Mouse (Mus musculus): ENCODE measurements around the gene Rps15. TPM values are rescaled to one million over a fixed set of nuclear protein-coding genes. Genes with fewer than 3 reads are reported as not detected.
A peak's percentile ranks its signal among the peaks of the same experiment; 100 is the strongest.

The Rps15 gene
- polyA plus RNA-seq, 1 experiment from 2014 or later, result 939 TPM

DNA sequence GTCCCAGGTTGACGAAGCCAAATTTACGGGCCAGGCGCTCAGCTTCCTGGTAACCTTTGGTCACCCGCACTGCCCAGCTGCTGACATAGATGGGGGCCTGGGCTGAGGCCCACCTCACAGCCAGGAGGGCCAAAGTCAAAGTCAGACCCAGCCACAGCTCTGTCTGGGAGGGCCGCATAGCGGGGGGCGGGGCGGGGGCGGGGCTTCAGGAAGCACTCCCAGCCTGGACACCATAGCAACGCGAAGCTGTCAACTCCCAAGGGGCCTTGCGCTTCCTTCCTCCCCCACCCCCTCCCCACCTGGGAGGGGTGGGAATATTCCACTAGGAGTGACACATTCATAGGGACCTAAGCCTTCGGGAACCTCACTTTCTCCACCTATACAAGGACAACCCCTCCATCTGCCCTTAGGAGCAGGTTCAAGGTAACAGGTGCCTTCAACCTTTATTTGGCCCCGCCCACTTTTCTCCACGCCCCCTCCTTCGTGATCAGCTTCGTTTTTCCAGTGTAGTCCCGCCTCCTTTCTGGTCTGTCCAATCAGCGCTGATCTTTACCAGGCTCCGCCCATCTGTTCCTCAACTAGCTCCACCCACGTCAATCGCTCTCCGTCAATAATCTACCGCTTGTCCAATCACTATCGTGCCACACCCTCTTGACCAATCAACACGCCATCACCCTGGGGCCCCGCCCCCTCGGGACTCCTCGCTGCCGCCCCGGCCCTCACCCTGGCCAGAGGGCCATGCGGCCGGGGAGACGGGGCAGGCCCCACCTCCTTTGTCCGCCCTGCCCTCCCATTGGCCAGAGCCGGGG, 37.2 kb downstream of the Rps15 start, which contains the start of the genes Pcsk4 and Reep6:
Gene Pcsk4 (minus strand): TSS at position 226 of the 809 bp plus-strand sequence.
Gene Reep6 (plus strand): TSS at position 681 of the 809 bp plus-strand sequence.
- Histone ChIP-seq H3K27me3 (ENCODE audit: control insufficient read depth, insufficient read depth, low read depth, low read length) (no peaks in the 10 kb centered on the region; the same call in 1 of the 2 replicates), H3K36me3 (ENCODE audit: control insufficient read depth, insufficient read depth, low read length) (no peaks in the 10 kb centered on the region), H3K4me3 (ENCODE audit: low read length) (peak within 1 kb of the TSS; percentile 57), H3K4me2 (ENCODE audit: low read depth, low read length) (peak within 1 kb of the TSS; percentile 96), H3K4me1 (replicated peaks; ENCODE audit: control insufficient read depth, insufficient read depth, low read length) (peaks cover 15% of the 10 kb centered on the region), H3K27ac (ENCODE audit: low read length) (peak within 1 kb of the TSS; percentile 34; the same call in 1 of the 2 replicates), H3K9me3 (ENCODE audit: control insufficient read depth, low read length) (no peaks in the 10 kb centered on the region), H3K9ac (ENCODE audit: low read length) (peak within 1 kb of the TSS; percentile 65)
- 3% methylated on average over 35 of the region's 36 CpGs for WGBS
- peak; percentile 96 for ATAC-seq (ENCODE audit: low read depth)

DNA sequence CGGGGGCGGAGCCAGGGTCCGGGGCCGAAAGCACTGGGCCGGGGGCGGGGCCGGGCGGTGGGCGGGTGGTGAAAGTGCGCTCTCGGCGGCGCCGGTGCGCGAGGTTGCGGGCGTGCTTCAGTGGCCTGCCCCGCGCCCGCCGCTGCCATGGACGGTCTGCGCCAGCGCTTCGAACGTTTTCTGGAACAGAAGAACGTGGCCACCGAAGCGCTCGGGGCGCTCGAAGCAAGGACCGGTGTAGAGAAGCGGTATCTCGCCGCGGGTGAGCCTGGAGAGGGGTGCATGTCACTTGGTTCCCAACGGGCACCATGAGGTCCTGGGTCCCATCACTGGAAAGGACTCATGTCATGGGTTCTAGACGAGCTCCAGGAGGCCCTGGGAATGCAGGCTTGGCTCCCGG, 37.8 kb downstream of the Rps15 start:
- Histone ChIP-seq H3K4me1 (replicated peaks; ENCODE audit: control insufficient read depth, insufficient read depth, low read length) (peaks cover 15% of the 10 kb centered on the region), H3K27me3 (ENCODE audit: control insufficient read depth, insufficient read depth, low read depth, low read length) (no peaks in the 10 kb centered on the region; the same call in 1 of the 2 replicates), H3K4me2 (ENCODE audit: low read depth, low read length) (peak overlapping the region; percentile 96), H3K36me3 (ENCODE audit: control insufficient read depth, insufficient read depth, low read length) (no peaks in the 10 kb centered on the region), H3K27ac (ENCODE audit: low read length) (peak overlapping the region; percentile 34; the same call in 1 of the 2 replicates), H3K9me3 (ENCODE audit: control insufficient read depth, low read length) (no peaks in the 10 kb centered on the region), H3K9ac (ENCODE audit: low read length) (peak overlapping the region; percentile 65), H3K4me3 (ENCODE audit: low read length) (peak overlapping the region; percentile 57)
- whole genome bisulfite sequencing, result 1% methylated on average over 23 of the region's 41 CpGs
- no peak for ATAC-seq (ENCODE audit: low read depth)

DNA sequence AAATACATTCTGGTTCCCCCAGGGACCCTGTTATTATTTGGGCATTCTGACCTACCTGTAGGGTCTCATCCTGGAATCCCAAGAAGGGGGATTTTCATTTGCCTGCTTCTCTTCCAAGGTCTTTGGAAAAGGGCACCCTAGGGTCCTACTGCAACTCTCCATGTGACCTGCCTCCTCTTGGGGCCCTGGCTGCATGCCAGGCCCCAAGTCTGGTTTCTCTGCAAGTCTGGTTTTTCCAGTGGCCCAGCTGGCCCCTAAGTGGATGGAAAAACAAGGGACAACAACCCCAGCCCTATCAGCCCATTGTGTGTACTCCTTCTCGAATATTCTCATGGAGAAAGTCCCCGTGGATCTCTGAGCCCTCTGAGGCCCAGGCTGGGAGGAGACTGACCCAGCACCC, 38.6 kb downstream of the Rps15 start:
- Histone ChIP-seq H3K4me3 (ENCODE audit: low read length) (peak overlapping the region; percentile 57), H3K36me3 (ENCODE audit: control insufficient read depth, insufficient read depth, low read length) (no peaks in the 10 kb centered on the region), H3K27ac (ENCODE audit: low read length) (peak overlapping the region; percentile 74), H3K4me2 (ENCODE audit: low read depth, low read length) (peak overlapping the region; percentile 96), H3K9me3 (ENCODE audit: control insufficient read depth, low read length) (no peaks in the 10 kb centered on the region), H3K4me1 (replicated peaks; ENCODE audit: control insufficient read depth, insufficient read depth, low read length) (peaks cover 15% of the 10 kb centered on the region), H3K27me3 (ENCODE audit: control insufficient read depth, insufficient read depth, low read depth, low read length) (no peaks in the 10 kb centered on the region; the same call in 1 of the 2 replicates), H3K9ac (ENCODE audit: low read length) (peak overlapping the region; percentile 65)
- WGBS, result 53% methylated on average over 2 of the region's 2 CpGs
- ATAC-seq (ENCODE audit: low read depth), result no peak

DNA sequence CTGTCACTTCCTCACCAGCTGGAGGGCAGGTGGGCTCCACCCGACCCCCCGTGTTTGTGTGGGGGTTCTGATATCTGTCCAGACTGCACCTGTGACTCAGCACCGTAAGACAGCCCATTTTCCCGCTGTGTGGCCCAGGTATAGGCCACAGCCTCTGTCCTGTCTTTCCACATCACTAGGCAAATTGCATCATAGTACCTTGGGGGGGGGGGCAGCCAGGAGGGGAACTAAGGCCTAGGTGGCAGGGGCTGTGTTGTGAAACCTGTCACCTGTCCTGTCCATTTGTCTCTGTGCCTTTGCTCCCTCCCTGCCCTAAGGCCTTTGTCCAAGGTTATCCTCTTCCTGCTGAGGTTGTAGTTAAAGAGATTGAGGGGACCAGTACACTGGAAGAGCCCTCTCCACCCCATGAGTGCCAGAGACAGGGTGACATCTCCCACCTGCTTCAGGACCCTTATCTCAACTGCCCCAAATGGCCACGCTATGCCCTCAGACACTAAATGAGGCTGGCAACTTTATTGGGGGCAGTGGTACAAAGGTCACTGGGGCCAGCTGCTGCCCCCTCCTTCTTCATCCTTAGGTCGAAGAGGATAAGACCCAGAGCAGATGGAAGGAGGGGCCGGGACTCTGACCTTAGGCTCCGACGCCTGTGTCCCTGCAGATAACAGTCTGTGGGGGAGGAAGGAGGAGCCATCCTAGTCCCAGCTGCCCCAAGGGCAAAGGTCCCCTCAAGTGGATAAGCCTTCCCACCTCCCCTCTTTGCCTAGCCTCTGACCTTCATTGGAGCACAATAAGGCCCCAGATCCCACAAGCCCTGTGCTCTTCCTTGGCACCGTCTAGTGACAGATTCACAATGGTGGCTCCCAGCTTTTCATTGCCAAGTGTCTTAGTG, 39.6 kb downstream of the Rps15 start:
- H3K9ac ChIP-seq (ENCODE audit: low read length), result peak overlapping the region; percentile 47; the same call in 1 of the 2 replicates
- peaks cover 15% of the 10 kb centered on the region for H3K4me1 ChIP-seq (replicated peaks; ENCODE audit: control insufficient read depth, insufficient read depth, low read length)
- ATAC-seq (ENCODE audit: low read depth), result no peak
- H3K27ac ChIP-seq (ENCODE audit: low read length), result 0 out of 2 replicates have a peak overlapping the region, but pooled peaks have one; percentile 74
- H3K4me2 ChIP-seq (ENCODE audit: low read depth, low read length), result peak overlapping the region; percentile 96; the same call in 1 of the 2 replicates
- no peaks in the 10 kb centered on the region for H3K9me3 ChIP-seq (ENCODE audit: control insufficient read depth, low read length)
- H3K4me3 ChIP-seq (ENCODE audit: low read length), result no peak overlapping the region
- 41% methylated on average over 10 of the region's 10 CpGs for WGBS
- no peaks in the 10 kb centered on the region; the same call in 1 of the 2 replicates for H3K27me3 ChIP-seq (ENCODE audit: control insufficient read depth, insufficient read depth, low read depth, low read length)
- no peaks in the 10 kb centered on the region for H3K36me3 ChIP-seq (ENCODE audit: control insufficient read depth, insufficient read depth, low read length)

DNA sequence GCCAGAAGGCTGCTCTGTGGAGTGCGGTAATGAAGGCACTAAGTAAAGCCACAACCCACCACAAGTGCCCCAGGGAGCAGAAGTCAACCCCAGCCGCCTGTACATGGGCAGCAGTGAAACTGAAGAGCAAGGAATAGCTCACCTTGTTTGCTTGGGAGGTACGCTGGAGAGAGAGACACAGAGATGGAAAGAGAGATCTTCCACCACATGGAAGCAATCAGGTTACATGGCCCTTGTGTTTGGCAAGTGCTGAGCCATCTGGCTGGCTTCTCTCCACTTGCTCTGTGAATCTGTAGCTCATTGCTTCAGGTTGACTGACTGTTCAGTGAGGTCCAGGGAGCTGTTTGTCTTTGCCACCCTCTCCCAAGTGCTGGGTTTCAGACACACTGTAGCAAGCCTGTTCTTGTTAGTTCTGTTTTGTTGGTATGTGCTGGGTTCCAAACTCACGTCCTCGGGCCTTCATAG, 40.3 kb downstream of the Rps15 start:
- H3K27me3 ChIP-seq (ENCODE audit: control insufficient read depth, insufficient read depth, low read depth, low read length), result no peaks in the 10 kb centered on the region; the same call in 1 of the 2 replicates
- ATAC-seq (ENCODE audit: low read depth), result no peak
- WGBS, result 71% methylated on average over 5 of the region's 5 CpGs
- H3K9me3 ChIP-seq (ENCODE audit: control insufficient read depth, low read length), result no peaks in the 10 kb centered on the region
- no peak overlapping the region for H3K4me2 ChIP-seq (ENCODE audit: low read depth, low read length)
- H3K27ac ChIP-seq (ENCODE audit: low read length), result no peak overlapping the region
- peaks cover 15% of the 10 kb centered on the region for H3K4me1 ChIP-seq (replicated peaks; ENCODE audit: control insufficient read depth, insufficient read depth, low read length)
- H3K4me3 ChIP-seq (ENCODE audit: low read length), result no peak overlapping the region
- no peaks in the 10 kb centered on the region for H3K36me3 ChIP-seq (ENCODE audit: control insufficient read depth, insufficient read depth, low read length)
- no peak overlapping the region for H3K9ac ChIP-seq (ENCODE audit: low read length)

DNA sequence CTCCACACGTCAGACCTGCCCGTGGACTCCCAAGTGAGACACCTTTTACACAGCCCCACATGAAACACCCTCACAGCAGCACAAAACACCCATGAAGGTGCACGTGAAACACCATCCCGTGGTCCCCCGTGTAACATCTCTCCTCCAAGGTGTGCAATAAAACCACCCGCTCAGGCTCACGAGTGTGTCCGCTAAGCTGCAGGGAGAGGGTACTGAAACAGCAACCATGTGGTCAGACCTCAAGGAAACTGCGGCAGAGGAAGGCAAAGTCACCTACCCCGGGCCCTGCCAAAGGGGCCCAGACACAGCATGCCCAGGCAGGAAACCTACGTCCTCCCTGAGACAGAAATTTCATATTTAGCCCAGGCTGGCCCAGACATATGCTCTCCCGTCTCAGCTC, 44.0 kb downstream of the Rps15 start:
- WGBS, result 82% methylated on average over 12 of the region's 12 CpGs
- ATAC-seq (ENCODE audit: low read depth), result no peak

DNA sequence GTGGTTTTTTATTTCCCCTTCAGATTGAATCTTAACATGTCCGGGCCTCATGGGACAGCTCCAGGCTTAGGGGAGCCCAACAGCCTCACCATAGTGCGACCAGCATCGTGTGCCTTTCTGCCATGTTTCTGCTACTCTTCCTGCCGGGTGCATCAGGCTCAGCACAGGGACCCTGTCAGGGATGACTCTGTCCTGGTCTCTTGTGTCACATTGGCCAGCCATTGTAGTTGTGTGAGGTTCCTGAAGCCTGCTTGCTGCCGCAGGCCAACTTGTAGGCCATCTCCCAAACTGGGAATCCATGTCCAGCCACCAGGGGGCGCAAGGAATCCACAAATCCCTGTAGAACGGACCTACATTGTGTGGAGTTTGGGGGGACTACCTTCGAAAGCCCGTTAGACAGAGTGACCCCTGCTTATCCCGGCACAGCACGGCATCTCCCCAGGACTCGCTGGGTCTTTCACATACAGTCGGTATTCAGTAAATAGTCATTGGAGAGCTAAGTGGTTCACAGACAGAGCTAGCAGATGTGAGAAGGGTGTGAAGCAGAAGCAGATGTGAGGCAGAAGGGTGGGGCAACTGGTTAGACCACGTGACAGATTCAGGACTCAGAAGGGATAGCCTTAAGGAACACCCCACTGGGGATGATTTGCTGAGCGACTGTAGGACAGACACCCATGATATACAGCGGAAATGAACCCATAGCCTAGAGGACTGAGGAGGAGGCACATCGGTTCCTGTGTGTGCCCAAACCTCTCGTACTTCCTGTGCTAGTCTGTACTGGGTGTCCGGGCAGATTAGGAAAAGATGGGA, 47.9 kb downstream of the Rps15 start:
- Histone ChIP-seq H3K36me3 (ENCODE audit: control insufficient read depth, insufficient read depth, low read length) (no peaks in the 10 kb centered on the region), H3K4me2 (ENCODE audit: low read depth, low read length) (no peak overlapping the region), H3K27me3 (ENCODE audit: control insufficient read depth, insufficient read depth, low read depth, low read length) (peaks cover 41% of the 10 kb centered on the region), H3K4me3 (ENCODE audit: low read length) (no peak overlapping the region), H3K9ac (ENCODE audit: low read length) (no peak overlapping the region), H3K4me1 (replicated peaks; ENCODE audit: control insufficient read depth, insufficient read depth, low read length) (peaks cover 27% of the 10 kb centered on the region), H3K9me3 (ENCODE audit: control insufficient read depth, low read length) (no peaks in the 10 kb centered on the region), H3K27ac (ENCODE audit: low read length) (no peak overlapping the region)
- 21% methylated on average over 19 of the region's 19 CpGs for WGBS
- ATAC-seq (ENCODE audit: low read depth), result no peak

More for the DNA sequence above, 44.0 kb downstream of the Rps15 start:
- Histone ChIP-seq H3K9ac (ENCODE audit: low read length) (no peak overlapping the region), H3K4me1 (replicated peaks; ENCODE audit: control insufficient read depth, insufficient read depth, low read length) (peaks cover 4% of the 10 kb centered on the region; the same call in 1 of the 2 replicates), H3K9me3 (ENCODE audit: control insufficient read depth, low read length) (no peaks in the 10 kb centered on the region), H3K4me3 (ENCODE audit: low read length) (no peak overlapping the region), H3K27ac (ENCODE audit: low read length) (no peak overlapping the region), H3K36me3 (ENCODE audit: control insufficient read depth, insufficient read depth, low read length) (no peaks in the 10 kb centered on the region), H3K27me3 (ENCODE audit: control insufficient read depth, insufficient read depth, low read depth, low read length) (peaks cover 12% of the 10 kb centered on the region), H3K4me2 (ENCODE audit: low read depth, low read length) (no peak overlapping the region)

DNA sequence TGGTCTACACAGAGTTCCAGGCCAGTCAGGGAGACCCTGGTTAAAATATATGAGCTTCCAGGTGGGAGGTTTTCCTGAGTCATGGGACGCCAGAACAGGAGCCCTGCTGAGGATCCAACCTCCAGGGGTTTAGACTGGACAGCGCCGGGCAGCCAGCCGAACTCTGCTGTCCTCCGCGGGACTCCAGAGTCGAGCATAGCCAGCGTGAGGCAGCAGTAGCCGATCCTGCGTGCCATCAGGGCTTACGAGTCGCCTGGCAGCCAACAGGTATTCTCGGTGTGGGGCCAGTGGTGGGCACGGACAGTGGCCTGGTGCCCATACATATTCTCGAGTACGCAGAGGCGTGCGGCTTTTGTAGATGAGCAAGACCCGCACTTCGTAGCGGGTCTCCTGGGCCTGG, 48.8 kb downstream of the Rps15 start:
- Histone ChIP-seq H3K36me3 (ENCODE audit: control insufficient read depth, insufficient read depth, low read length) (no peaks in the 10 kb centered on the region), H3K9ac (ENCODE audit: low read length) (no peak overlapping the region), H3K9me3 (ENCODE audit: control insufficient read depth, low read length) (no peaks in the 10 kb centered on the region), H3K4me1 (replicated peaks; ENCODE audit: control insufficient read depth, insufficient read depth, low read length) (peaks cover 29% of the 10 kb centered on the region), H3K27me3 (ENCODE audit: control insufficient read depth, insufficient read depth, low read depth, low read length) (peaks cover 46% of the 10 kb centered on the region), H3K27ac (ENCODE audit: low read length) (no peak overlapping the region), H3K4me2 (ENCODE audit: low read depth, low read length) (no peak overlapping the region), H3K4me3 (ENCODE audit: low read length) (no peak overlapping the region)
- 16% methylated on average over 21 of the region's 21 CpGs for WGBS
- no peak for ATAC-seq (ENCODE audit: low read depth)

Data from lung, embryonic 16.5 days (tissue).